Mouse (Mus musculus): Measurements from ENCODE around the gene Pigu. TPM values are rescaled to one million over a fixed set of nuclear protein-coding genes. Genes with fewer than 3 reads are reported as not detected.

Pigu gene
- polyA plus RNA-seq, 1 experiment, result 40.0 TPM

DNA sequence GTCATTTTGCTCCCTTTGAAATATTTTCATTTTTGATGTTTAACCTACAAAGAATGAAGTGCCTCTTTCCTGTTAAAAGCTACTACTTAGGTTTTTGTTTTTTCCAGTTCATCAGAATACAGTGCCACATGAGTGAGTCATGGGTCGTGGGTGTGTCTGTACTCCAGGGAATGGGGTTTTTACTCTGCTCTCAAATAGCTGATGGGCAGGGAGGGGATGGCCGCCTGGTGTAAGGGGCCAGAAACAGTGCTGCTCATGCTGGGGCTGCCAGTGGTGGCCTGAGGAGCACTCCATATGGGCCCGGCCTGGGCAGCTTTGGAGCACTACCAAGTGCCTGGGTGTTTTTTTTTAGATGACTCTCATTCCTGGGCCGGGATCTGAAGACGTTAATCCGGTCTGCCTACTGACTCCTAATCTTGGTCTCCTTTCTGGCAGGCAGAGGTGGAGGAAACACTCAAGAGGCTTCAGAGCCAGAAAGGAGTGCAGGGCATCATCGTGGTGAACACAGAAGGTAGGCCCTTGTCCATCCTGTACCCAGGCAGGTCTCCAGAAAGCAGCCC lies 114.9 kb downstream of the Pigu start:
- H3K36me3 ChIP-seq (ENCODE audit: control insufficient read depth, insufficient read depth, low read length), result no peaks in the 10 kb centered on the region

DNA sequence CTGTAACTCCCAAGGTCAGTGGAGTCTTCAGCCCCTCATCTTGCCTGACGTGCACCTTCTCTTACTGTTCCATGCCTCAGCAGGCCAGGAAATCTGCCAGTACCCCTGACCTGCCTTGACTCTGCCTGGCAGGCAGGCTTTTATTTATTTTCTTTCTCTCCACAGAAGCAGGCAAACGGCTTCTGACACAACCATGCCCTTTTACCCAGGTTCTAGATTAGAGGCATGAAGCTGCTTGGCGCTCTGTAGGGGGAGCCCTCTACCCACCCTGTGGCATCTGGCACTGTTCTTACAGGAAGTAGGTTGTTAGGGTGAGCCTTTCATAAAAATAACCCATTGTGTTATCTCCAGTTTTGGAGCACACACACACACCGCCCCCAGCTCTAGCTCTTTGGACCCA lies 116.3 kb downstream of the Pigu start:
- TF ChIP-seq CTCF (conservative IDR thresholded peaks at IDR 0.05; ENCODE audit: insufficient read depth, insufficient read length, low read depth, low read length) (peak; percentile 67), POLR2A (IDR thresholded peaks at IDR 0.05; ENCODE audit: low read depth, low read length) (no peak)
- Histone ChIP-seq H3K4me3 (ENCODE audit: insufficient read depth, low read depth, low read length) (no peak overlapping the region), H3K36me3 (ENCODE audit: control insufficient read depth, insufficient read depth, low read length) (no peaks in the 10 kb centered on the region), H3K27me3 (replicated peaks; ENCODE audit: control insufficient read depth, insufficient read depth, low read length) (no peaks in the 10 kb centered on the region), H3K27ac (ENCODE audit: insufficient read depth, low read depth, low read length) (no peak overlapping the region), H3K4me1 (ENCODE audit: control insufficient read depth, insufficient read depth, low read length) (peaks cover 14% of the 10 kb centered on the region)
- 40% methylated on average over 4 of the region's 4 CpGs for WGBS
- peak; percentile 45 for DNase-seq

More for the DNA sequence above, 114.9 kb downstream of the Pigu start:
- no peak for TF ChIP-seq CTCF (conservative IDR thresholded peaks at IDR 0.05; ENCODE audit: insufficient read depth, insufficient read length, low read depth, low read length)
- no peak for TF ChIP-seq POLR2A (IDR thresholded peaks at IDR 0.05; ENCODE audit: low read depth, low read length)
- Histone ChIP-seq H3K4me1 (ENCODE audit: control insufficient read depth, insufficient read depth, low read length) (peaks cover 11% of the 10 kb centered on the region), H3K4me3 (ENCODE audit: insufficient read depth, low read depth, low read length) (no peak overlapping the region), H3K27me3 (replicated peaks; ENCODE audit: control insufficient read depth, insufficient read depth, low read length) (no peaks in the 10 kb centered on the region), H3K27ac (ENCODE audit: insufficient read depth, low read depth, low read length) (no peak overlapping the region)
- 67% methylated on average over 7 of the region's 7 CpGs for WGBS
- DNase-seq, result no peak

DNA sequence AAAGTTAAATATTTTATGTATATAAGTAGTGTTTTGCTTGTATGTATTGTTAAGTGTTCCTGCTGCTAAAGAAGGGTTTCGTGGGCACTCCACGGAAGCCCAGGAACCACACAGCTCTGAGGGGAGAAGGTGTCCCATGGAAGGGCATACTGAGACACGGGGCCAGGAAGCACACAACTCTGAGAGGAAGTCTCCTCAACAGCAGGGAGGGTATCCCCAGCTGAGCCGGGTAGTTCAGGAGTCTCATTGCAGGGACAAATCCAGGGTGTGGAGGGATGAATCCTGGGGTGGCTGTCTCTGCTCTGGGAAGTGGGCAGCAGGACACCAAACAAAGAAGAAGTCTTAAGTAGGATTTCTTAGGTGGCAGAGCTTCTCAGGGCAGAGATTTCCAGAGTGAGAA lies 120.0 kb downstream of the Pigu start:
- Histone ChIP-seq H3K27me3 (replicated peaks; ENCODE audit: control insufficient read depth, insufficient read depth, low read length) (no peaks in the 10 kb centered on the region), H3K36me3 (ENCODE audit: control insufficient read depth, insufficient read depth, low read length) (no peaks in the 10 kb centered on the region), H3K27ac (ENCODE audit: insufficient read depth, low read depth, low read length) (no peak overlapping the region), H3K4me3 (ENCODE audit: insufficient read depth, low read depth, low read length) (peak overlapping the region; percentile 72), H3K4me1 (ENCODE audit: control insufficient read depth, insufficient read depth, low read length) (peaks cover 14% of the 10 kb centered on the region)
- WGBS, result 4% methylated on average over 4 of the region's 4 CpGs
- TF ChIP-seq POLR2A (IDR thresholded peaks at IDR 0.05; ENCODE audit: low read depth, low read length), result no peak
- no peak for TF ChIP-seq CTCF (conservative IDR thresholded peaks at IDR 0.05; ENCODE audit: insufficient read depth, insufficient read length, low read depth, low read length)
- DNase-seq, result no peak

DNA sequence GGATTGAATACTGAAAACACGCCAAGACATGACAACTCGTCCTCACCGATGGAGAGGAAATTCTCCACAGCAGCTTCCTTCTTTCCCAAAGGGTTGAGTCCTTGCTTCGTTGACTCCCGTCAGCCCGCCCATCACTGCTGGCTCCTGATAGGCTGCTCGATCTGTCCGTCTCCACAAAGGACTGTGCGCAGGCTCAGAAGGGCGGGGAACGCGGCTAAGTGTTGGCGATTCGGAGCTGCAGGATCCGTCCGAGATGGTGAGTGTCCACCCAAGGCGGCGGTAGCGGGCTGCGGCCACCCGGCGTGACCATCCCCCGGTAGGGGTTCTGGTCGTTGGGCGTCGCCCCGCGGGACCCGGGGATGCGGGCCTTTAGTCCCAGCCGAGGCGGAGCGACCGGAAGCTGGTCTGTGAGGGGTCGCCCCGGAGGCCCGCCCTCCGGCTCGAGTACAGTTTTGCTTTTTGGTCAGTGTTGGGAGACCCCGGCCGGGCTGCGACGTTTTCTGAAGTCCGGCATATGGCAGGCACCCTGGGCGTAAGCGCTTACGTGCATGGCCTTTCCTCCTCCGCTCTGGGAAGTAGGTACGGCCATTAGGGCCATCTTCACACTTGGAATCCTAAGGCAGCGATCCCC lies 120.8 kb downstream of the Pigu start, which contains the start of gene Dynlrb1:
Gene Dynlrb1 (plus strand): TSS at position 172 of the 631 bp plus-strand sequence.
- H3K27ac ChIP-seq (ENCODE audit: insufficient read depth, low read depth, low read length), result peak within 1 kb of the TSS; percentile 71
- TF ChIP-seq CTCF (conservative IDR thresholded peaks at IDR 0.05; ENCODE audit: insufficient read depth, insufficient read length, low read depth, low read length) (no peak), POLR2A (IDR thresholded peaks at IDR 0.05; ENCODE audit: low read depth, low read length) (peak; percentile 84)
- H3K4me1 ChIP-seq (ENCODE audit: control insufficient read depth, insufficient read depth, low read length), result peaks cover 14% of the 10 kb centered on the region
- peak within 1 kb of the TSS; percentile 72 for H3K4me3 ChIP-seq (ENCODE audit: insufficient read depth, low read depth, low read length)
- DNase-seq, result peak; percentile 100
- no peaks in the 10 kb centered on the region for H3K27me3 ChIP-seq (replicated peaks; ENCODE audit: control insufficient read depth, insufficient read depth, low read length)
- no peaks in the 10 kb centered on the region for H3K36me3 ChIP-seq (ENCODE audit: control insufficient read depth, insufficient read depth, low read length)
- under 1% methylated on average over 50 of the region's 50 CpGs for WGBS

DNA sequence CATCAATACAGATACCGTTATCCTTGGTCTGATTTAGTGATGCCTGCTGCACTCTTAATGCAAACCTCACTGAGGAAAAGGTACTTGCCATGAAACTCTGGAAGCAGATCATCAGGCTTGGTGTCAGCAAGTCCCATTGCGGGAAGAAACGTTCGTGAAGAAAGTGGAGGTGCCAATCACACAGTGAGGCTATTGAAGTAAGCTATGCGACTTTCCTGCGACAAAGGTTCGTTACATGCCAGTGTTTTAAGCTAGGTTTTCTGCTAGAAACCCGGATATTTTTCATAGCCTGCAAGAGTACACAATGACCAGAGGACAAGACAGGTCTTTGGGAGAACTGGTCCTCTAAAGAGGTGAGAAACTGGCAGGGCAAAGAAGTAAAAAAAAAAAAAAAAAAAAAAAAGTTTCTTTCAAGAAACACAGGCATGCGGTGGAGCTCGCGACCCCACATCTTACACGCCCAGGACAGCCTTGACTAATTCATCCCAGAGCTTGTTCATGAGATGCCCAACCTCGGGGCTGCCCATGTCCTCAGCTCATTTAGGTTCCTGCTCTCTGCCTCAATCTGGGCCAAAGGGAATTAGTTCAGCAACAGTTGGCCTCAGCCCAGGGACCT lies 121.4 kb downstream of the Pigu start:
- peak overlapping the region; percentile 71; the same call in 1 of the 2 replicates for H3K27ac ChIP-seq (ENCODE audit: insufficient read depth, low read depth, low read length)
- no peak for DNase-seq
- H3K4me3 ChIP-seq (ENCODE audit: insufficient read depth, low read depth, low read length), result peak overlapping the region; percentile 72
- H3K27me3 ChIP-seq (replicated peaks; ENCODE audit: control insufficient read depth, insufficient read depth, low read length), result no peaks in the 10 kb centered on the region
- TF ChIP-seq CTCF (conservative IDR thresholded peaks at IDR 0.05; ENCODE audit: insufficient read depth, insufficient read length, low read depth, low read length) (no peak), POLR2A (IDR thresholded peaks at IDR 0.05; ENCODE audit: low read depth, low read length) (no peak)
- H3K4me1 ChIP-seq (ENCODE audit: control insufficient read depth, insufficient read depth, low read length), result peaks cover 13% of the 10 kb centered on the region
- WGBS, result 2% methylated on average over 13 of the region's 13 CpGs
- no peaks in the 10 kb centered on the region for H3K36me3 ChIP-seq (ENCODE audit: control insufficient read depth, insufficient read depth, low read length)

Other genes with a start within 250 kb of the Pigu start
- 15.0 and 17.6 TPM in 2 replicates for gene Itch, start 223.9 kb downstream of the Pigu start, polyA plus RNA-seq (2012; rRNA removed)
- gene Dynlrb1, start 120.9 kb downstream of the Pigu start, polyA plus RNA-seq (2012; rRNA removed), result 327 and 373 TPM in 2 replicates
- gene Map1lc3a, start 81.1 kb downstream of the Pigu start, polyA plus RNA-seq (2012; rRNA removed), result 212 and 233 TPM in 2 replicates
- 141 and 143 TPM in 2 replicates for gene Trp53inp2, start 23.6 kb upstream of the Pigu start, polyA plus RNA-seq (2012; rRNA removed)
- gene Ncoa6, start 116.5 kb upstream of the Pigu start, polyA plus RNA-seq (2012; rRNA removed), result 25.4 and 40.6 TPM in 2 replicates
- gene Acss2, start 160.5 kb upstream of the Pigu start, polyA plus RNA-seq (2012; rRNA removed), result 149 and 173 TPM in 2 replicates
- gene Ggt7, start 160.8 kb upstream of the Pigu start, polyA plus RNA-seq (2012; rRNA removed), result 2.4 and 4.8 TPM in 2 replicates
- gene Gss, start 235.4 kb upstream of the Pigu start, polyA plus RNA-seq (2012; rRNA removed), result 248 and 308 TPM in 2 replicates